Mouse (Mus musculus) erythroid progenitor cell, adult 5-6 weeks (primary cell): ENCODE measurements around the gene H2-Q4. TPM values are rescaled to one million over a fixed set of nuclear protein-coding genes. Genes with fewer than 3 reads are reported as not detected.
"Not testable (repeated sequence)": the region's sequence is repeated elsewhere in the genome, so short reads cannot be mapped to it uniquely, and the experiment has no call there.

ENCODE experiments used
- ATAC-seq: replicated peaks from 2 replicates; pipeline ENCODE4 v1.8.0; 2016; ENCODE audit warnings: moderate number of reproducible peaks, mild to moderate bottlenecking, moderate TSS enrichment, inconsistent platforms; ENCODE audit not compliant: poor library complexity, low FRiP score, severe bottlenecking
- total RNA-seq, 2 experiments: library from RNA; stranded (forward) in 1 of 2; stranded (reverse) in 1 of 2; fragments of 150-400 nt in 1 of 2; fragments of 186-747, 209-891 nt in 1 of 2; gene quantifications; 2 replicates each; pipeline versions ENCODE4 v1.2.3 to v1.2.4; 2015 to 2017; ENCODE audit warnings: low replicate concordance in 2 of 2

Gene H2-Q4
- total RNA-seq, 2 experiments from 2014 or later, result 22.6 to 24.5 TPM

GRCm38 (mm10) chr17:35418772-35419171 lies 39.4 kb downstream of the H2-Q4 start:
- no peak for ATAC-seq

GRCm38 (mm10) chr17:35419564-35419963 lies 40.1 kb downstream of the H2-Q4 start:
- not testable (repeated sequence) for ATAC-seq

- not testable (repeated sequence) for ATAC-seq
These were observed 40.9 kb downstream of the H2-Q4 start for GRCm38 (mm10) chr17:35420206-35420810.

GRCm38 (mm10) chr17:35421331-35421730 lies 41.9 kb downstream of the H2-Q4 start:
- not testable (repeated sequence) for ATAC-seq

- not testable (repeated sequence) for ATAC-seq
These were observed 42.9 kb downstream of the H2-Q4 start for GRCm38 (mm10) chr17:35422360-35422759.

GRCm38 (mm10) chr17:35423131-35423810 lies 43.9 kb downstream of the H2-Q4 start:
- ATAC-seq, result not testable (repeated sequence)

- ATAC-seq, result not testable (repeated sequence)
These were observed 44.7 kb downstream of the H2-Q4 start for GRCm38 (mm10) chr17:35424106-35424505.

GRCm38 (mm10) chr17:35424624-35425416 lies 45.4 kb downstream of the H2-Q4 start, which contains the start of gene H2-Q6:
Gene H2-Q6 (plus strand): TSS chr17:35424850.
- ATAC-seq, result not testable (repeated sequence)

GRCm38 (mm10) chr17:35425474-35425873 lies 46.1 kb downstream of the H2-Q4 start:
- not testable (repeated sequence) for ATAC-seq

GRCm38 (mm10) chr17:35428883-35429282 lies 49.5 kb downstream of the H2-Q4 start:
- not testable (repeated sequence) for ATAC-seq

- ATAC-seq, result not testable (repeated sequence)
These were observed 51.3 kb downstream of the H2-Q4 start for GRCm38 (mm10) chr17:35430671-35431070.

- ATAC-seq, result not testable (repeated sequence)
These were observed 52.8 kb downstream of the H2-Q4 start for GRCm38 (mm10) chr17:35432167-35432566.

GRCm38 (mm10) chr17:35434836-35435235 lies 55.4 kb downstream of the H2-Q4 start:
- ATAC-seq, result not testable (repeated sequence)

Other genes with a start within 250 kb of the H2-Q4 start
- not detected in 2 replicates for gene Apom, start 247.6 kb upstream of the H2-Q4 start, total RNA-seq (2015; ENCODE audit: low replicate concordance)
- not detected in 2 replicates for gene Apom, start 247.6 kb upstream of the H2-Q4 start, total RNA-seq (2017; ENCODE audit: low replicate concordance)
- 70.6 and 96.0 TPM in 2 replicates for gene Bag6, start 244.4 kb upstream of the H2-Q4 start, total RNA-seq (2015; ENCODE audit: low replicate concordance)
- 54.5 and 81.8 TPM in 2 replicates for gene Bag6, start 244.4 kb upstream of the H2-Q4 start, total RNA-seq (2017; ENCODE audit: low replicate concordance)
- gene Prrc2a, start 214.7 kb upstream of the H2-Q4 start, total RNA-seq (2015; ENCODE audit: low replicate concordance), result 227 and 234 TPM in 2 replicates
- 42.0 and 64.3 TPM in 2 replicates for gene Prrc2a, start 214.7 kb upstream of the H2-Q4 start, total RNA-seq (2017; ENCODE audit: low replicate concordance)
- 14.1 and 28.1 TPM in 2 replicates for gene Aif1, start 203.5 kb upstream of the H2-Q4 start, total RNA-seq (2015; ENCODE audit: low replicate concordance)
- gene Aif1, start 203.5 kb upstream of the H2-Q4 start, total RNA-seq (2017; ENCODE audit: low replicate concordance), result 3.3 and 32.3 TPM in 2 replicates
- 34.2 and 66.2 TPM in 2 replicates for gene Lst1, start 191.2 kb upstream of the H2-Q4 start, total RNA-seq (2015; ENCODE audit: low replicate concordance)
- gene Lst1, start 191.2 kb upstream of the H2-Q4 start, total RNA-seq (2017; ENCODE audit: low replicate concordance), result 48.4 and 53.5 TPM in 2 replicates
- 1.8 and 8.0 TPM in 2 replicates for gene Ltb, start 185.2 kb upstream of the H2-Q4 start, total RNA-seq (2015; ENCODE audit: low replicate concordance)
- gene Ltb, start 185.2 kb upstream of the H2-Q4 start, total RNA-seq (2017; ENCODE audit: low replicate concordance), result 0.30 and 10.0 TPM in 2 replicates
- 9.6 and 12.6 TPM in 2 replicates for gene Tnf, start 177.6 kb upstream of the H2-Q4 start, total RNA-seq (2015; ENCODE audit: low replicate concordance)
- gene Tnf, start 177.6 kb upstream of the H2-Q4 start, total RNA-seq (2017; ENCODE audit: low replicate concordance), result 0.90 and 3.2 TPM in 2 replicates
- gene Lta, start 174.3 kb upstream of the H2-Q4 start, total RNA-seq (2015; ENCODE audit: low replicate concordance), result not detected in 2 replicates
- gene Lta, start 174.3 kb upstream of the H2-Q4 start, total RNA-seq (2017; ENCODE audit: low replicate concordance), result 0.90 TPM in 1 of 2 replicates, not detected in the other
- not detected in 2 replicates for gene Gm16181, start 158.8 kb upstream of the H2-Q4 start, total RNA-seq (2015; ENCODE audit: low replicate concordance)
- not detected in 2 replicates for gene Gm16181, start 158.8 kb upstream of the H2-Q4 start, total RNA-seq (2017; ENCODE audit: low replicate concordance)
- 6.1 TPM in 1 of 2 replicates, not detected in the other for gene Atp6v1g2, start 146.0 kb upstream of the H2-Q4 start, total RNA-seq (2015; ENCODE audit: low replicate concordance)
- gene Atp6v1g2, start 146.0 kb upstream of the H2-Q4 start, total RNA-seq (2017; ENCODE audit: low replicate concordance), result not detected in 2 replicates
- gene Nfkbil1, start 143.8 kb upstream of the H2-Q4 start, total RNA-seq (2015; ENCODE audit: low replicate concordance), result 0.84 and 1.1 TPM in 2 replicates
- 3.0 TPM in 1 of 2 replicates, not detected in the other for gene Nfkbil1, start 143.8 kb upstream of the H2-Q4 start, total RNA-seq (2017; ENCODE audit: low replicate concordance)
- 169 and 179 TPM in 2 replicates for gene Ddx39b, start 137.9 kb upstream of the H2-Q4 start, total RNA-seq (2015; ENCODE audit: low replicate concordance)
- gene Ddx39b, start 137.9 kb upstream of the H2-Q4 start, total RNA-seq (2017; ENCODE audit: low replicate concordance), result 80.1 and 99.9 TPM in 2 replicates
- gene H2-D1, start 116.9 kb upstream of the H2-Q4 start, total RNA-seq (2015; ENCODE audit: low replicate concordance), result 147 and 160 TPM in 2 replicates
- gene H2-D1, start 116.9 kb upstream of the H2-Q4 start, total RNA-seq (2017; ENCODE audit: low replicate concordance), result 213 and 250 TPM in 2 replicates
- not detected in 2 replicates for gene H2-Q1, start 59.2 kb upstream of the H2-Q4 start, total RNA-seq (2015; ENCODE audit: low replicate concordance)
- gene H2-Q1, start 59.2 kb upstream of the H2-Q4 start, total RNA-seq (2017; ENCODE audit: low replicate concordance), result not detected in 2 replicates
- gene H2-Q2, start 37.4 kb upstream of the H2-Q4 start, total RNA-seq (2015; ENCODE audit: low replicate concordance), result not detected in 2 replicates
- gene H2-Q2, start 37.4 kb upstream of the H2-Q4 start, total RNA-seq (2017; ENCODE audit: low replicate concordance), result not detected in 2 replicates
- gene H2-Q6, start 45.2 kb downstream of the H2-Q4 start, total RNA-seq (2015; ENCODE audit: low replicate concordance), result 11.5 and 17.6 TPM in 2 replicates
- 8.5 and 12.7 TPM in 2 replicates for gene H2-Q6, start 45.2 kb downstream of the H2-Q4 start, total RNA-seq (2017; ENCODE audit: low replicate concordance)
- 47.6 and 48.2 TPM in 2 replicates for gene H2-Q7, start 59.5 kb downstream of the H2-Q4 start, total RNA-seq (2015; ENCODE audit: low replicate concordance)
- gene H2-Q7, start 59.5 kb downstream of the H2-Q4 start, total RNA-seq (2017; ENCODE audit: low replicate concordance), result 8.2 and 13.2 TPM in 2 replicates
- gene H2-Q10, start 90.5 kb downstream of the H2-Q4 start, total RNA-seq (2015; ENCODE audit: low replicate concordance), result 2.9 and 3.2 TPM in 2 replicates
- gene H2-Q10, start 90.5 kb downstream of the H2-Q4 start, total RNA-seq (2017; ENCODE audit: low replicate concordance), result 0.51 and 2.0 TPM in 2 replicates
- 1.4 TPM in 1 of 2 replicates, not detected in the other for gene Pou5f1, start 126.4 kb downstream of the H2-Q4 start, total RNA-seq (2015; ENCODE audit: low replicate concordance)
- 0.26 TPM in 1 of 2 replicates, not detected in the other for gene Pou5f1, start 126.4 kb downstream of the H2-Q4 start, total RNA-seq (2017; ENCODE audit: low replicate concordance)
- gene Tcf19, start 137.2 kb downstream of the H2-Q4 start, total RNA-seq (2015; ENCODE audit: low replicate concordance), result 103 and 129 TPM in 2 replicates
- gene Tcf19, start 137.2 kb downstream of the H2-Q4 start, total RNA-seq (2017; ENCODE audit: low replicate concordance), result 49.4 and 49.9 TPM in 2 replicates
- gene Cchcr1, start 137.5 kb downstream of the H2-Q4 start, total RNA-seq (2015; ENCODE audit: low replicate concordance), result 32.7 and 49.4 TPM in 2 replicates
- 48.4 and 83.3 TPM in 2 replicates for gene Cchcr1, start 137.5 kb downstream of the H2-Q4 start, total RNA-seq (2017; ENCODE audit: low replicate concordance)
- gene Psors1c2, start 153.6 kb downstream of the H2-Q4 start, total RNA-seq (2015; ENCODE audit: low replicate concordance), result not detected in 2 replicates
- not detected in 2 replicates for gene Psors1c2, start 153.6 kb downstream of the H2-Q4 start, total RNA-seq (2017; ENCODE audit: low replicate concordance)
- not detected in 2 replicates for gene Cdsn, start 172.5 kb downstream of the H2-Q4 start, total RNA-seq (2015; ENCODE audit: low replicate concordance)
- not detected in 2 replicates for gene Cdsn, start 172.5 kb downstream of the H2-Q4 start, total RNA-seq (2017; ENCODE audit: low replicate concordance)
- gene 2300002M23Rik, start 187.8 kb downstream of the H2-Q4 start, total RNA-seq (2015; ENCODE audit: low replicate concordance), result not detected in 2 replicates
- not detected in 2 replicates for gene 2300002M23Rik, start 187.8 kb downstream of the H2-Q4 start, total RNA-seq (2017; ENCODE audit: low replicate concordance)
- not detected in 2 replicates for gene Sfta2, start 221.9 kb downstream of the H2-Q4 start, total RNA-seq (2015; ENCODE audit: low replicate concordance)
- gene Sfta2, start 221.9 kb downstream of the H2-Q4 start, total RNA-seq (2017; ENCODE audit: low replicate concordance), result not detected in 2 replicates
- not detected in 2 replicates for gene Gm9573, start 247.0 kb downstream of the H2-Q4 start, total RNA-seq (2015; ENCODE audit: low replicate concordance)
- gene Gm9573, start 247.0 kb downstream of the H2-Q4 start, total RNA-seq (2017; ENCODE audit: low replicate concordance), result not detected in 2 replicates